Mouse (Mus musculus) C2C12 (cell line): ENCODE results near the gene Rtraf.

ENCODE experiments used
- CTCF ChIP-seq: IDR thresholded peaks from one replicate; pipeline ENCODE4 v1.5.1; 2011; ENCODE audit not compliant: control insufficient read depth, insufficient read depth, insufficient read length
- MAX ChIP-seq: IDR thresholded peaks from one replicate; pipeline ENCODE4 v1.6.1; 2011; ENCODE audit warnings: mild to moderate bottlenecking, control low read depth
- USF1 ChIP-seq: IDR thresholded peaks from one replicate; pipeline ENCODE4 v1.6.1; 2011; ENCODE audit warnings: low read depth, mild to moderate bottlenecking, control low read depth, moderate library complexity

DNA sequence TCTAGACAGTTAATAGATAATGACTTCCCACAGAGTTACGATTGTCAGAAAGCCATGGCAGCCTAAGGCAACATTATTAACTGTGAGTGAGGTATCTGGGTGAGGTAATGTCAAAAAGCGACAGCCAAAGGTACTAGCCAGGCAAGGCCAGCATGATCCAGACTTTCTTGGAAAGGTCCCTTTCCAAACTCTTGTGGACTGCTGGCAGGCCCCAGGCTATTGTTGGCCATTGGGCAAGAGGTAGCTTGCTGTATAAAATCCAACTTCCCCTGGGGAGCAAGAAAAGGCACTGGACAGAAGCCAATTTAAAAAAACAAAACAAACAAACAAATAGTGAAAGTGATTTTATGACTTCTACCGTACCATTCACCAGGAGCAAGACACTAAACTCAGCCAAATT, 16.3 kb downstream of the Rtraf start:
- TF ChIP-seq CTCF (no peak), MAX (no peak), USF1 (no peak)
